Mouse (Mus musculus) neural tube, embryonic 11.5 days (tissue): ENCODE data around the gene B3galnt2. TPM values are rescaled to one million over a fixed set of nuclear protein-coding genes. Genes with fewer than 3 reads are reported as not detected.
"Not testable (repeated sequence)": the region's sequence is repeated elsewhere in the genome, so short reads cannot be mapped to it uniquely, and the experiment has no call there.

Experiments
- ATAC-seq: fragments of 200-750 bp; cut with Nextera tagmentation; 2 replicates; pipeline ENCODE4 v1.8.0; 2017; ENCODE audit warnings: moderate number of reproducible peaks, mild to moderate bottlenecking, moderate TSS enrichment, moderate library complexity; ENCODE audit not compliant: insufficient read depth, low FRiP score, low TSS enrichment
- DNase-seq: peaks from one replicate; pipeline ENCODE4 v3.0.0-alpha.2; 2015; ENCODE audit warnings: low spot score
- H3K27ac ChIP-seq: fragments of 300-500 bp; sonication (generic); 2 replicates; pipeline ENCODE4 v1.5.1; 2014; ENCODE audit warnings: low read depth, mild to moderate bottlenecking, low read length
- H3K27me3 ChIP-seq: fragments of 300-500 bp; sonication (generic); 2 replicates; pipeline ENCODE4 v1.6.1; 2014; ENCODE audit warnings: mild to moderate bottlenecking, low read length, mixed read lengths; ENCODE audit not compliant: control insufficient read depth, insufficient read depth
- H3K36me3 ChIP-seq: fragments of 300-500 bp; sonication (generic); 2 replicates; pipeline ENCODE4 v1.6.1; 2014; ENCODE audit warnings: mild to moderate bottlenecking, low read length, moderate library complexity, mixed read lengths; ENCODE audit not compliant: control insufficient read depth, insufficient read depth
- H3K4me1 ChIP-seq: fragments of 300-500 bp; sonication (generic); 2 replicates; pipeline ENCODE4 v1.6.1; 2014; ENCODE audit warnings: low read length, mixed read lengths; ENCODE audit not compliant: control insufficient read depth, insufficient read depth
- H3K4me2 ChIP-seq: fragments of 300-500 bp; sonication (generic); 2 replicates; pipeline ENCODE4 v1.6.1; 2014; ENCODE audit warnings: low read depth, mild to moderate bottlenecking, moderate library complexity
- H3K4me3 ChIP-seq: fragments of 300-500 bp; sonication (generic); 2 replicates; pipeline ENCODE4 v1.5.1; 2014; ENCODE audit warnings: low read depth, low read length
- H3K9ac ChIP-seq: fragments of 300-500 bp; sonication (generic); 2 replicates; pipeline ENCODE4 v1.6.1; 2014; ENCODE audit warnings: mild to moderate bottlenecking, low read length
- H3K9me3 ChIP-seq: fragments of 300-500 bp; sonication (generic); 2 replicates; pipeline ENCODE4 v1.6.1; 2016; ENCODE audit warnings: low read length; ENCODE audit not compliant: control insufficient read depth
- WGBS: fragments of 180-500 bp; shearing (Covaris S2); extraction: QIAGEN DNeasy Blood & Tissue Kit; methylation state at CpG from one replicate; pipeline ENCODE4 v1.1.7; 2014; 5-methylcytosine and 5-hydroxymethylcytosine counted together
- polyA plus RNA-seq: library from polyadenylated mRNA; unstranded; fragments of >200 nt; fragmentation: Nextera tagmentation; extraction: Ambion mirVana; gene quantifications from 2 replicates; pipeline ENCODE4 v1.2.1, GENCODE M21; 2014

B3galnt2 gene
- polyA plus RNA-seq, 1 experiment from 2014 or later: 38.1 TPM

DNA sequence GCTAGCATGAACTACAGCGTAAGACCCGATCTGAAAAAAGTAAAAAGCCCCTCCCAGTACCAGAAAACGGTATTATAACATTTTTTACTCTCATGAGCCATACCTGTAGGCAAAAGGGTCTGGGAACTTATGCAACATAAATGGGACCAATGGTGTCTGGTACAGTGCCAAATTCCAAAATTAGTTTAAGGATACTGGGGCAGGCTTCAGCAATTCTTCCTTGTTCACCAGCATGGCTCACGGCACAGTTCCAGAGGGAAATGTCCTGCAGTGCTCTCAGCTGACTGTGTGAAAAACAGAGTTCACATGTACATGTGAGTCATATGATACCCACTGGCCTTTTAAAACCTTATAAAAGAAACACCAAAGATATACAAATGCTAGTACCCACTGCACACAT, 60.3 kb downstream of the B3galnt2 start:
- Histone ChIP-seq H3K4me1 (no peaks in the 10 kb centered on the region), H3K4me2 (no peak overlapping the region), H3K27ac (no peak overlapping the region), H3K4me3 (no peak overlapping the region), H3K9ac (no peak overlapping the region), H3K9me3 (no peaks in the 10 kb centered on the region), H3K36me3 (no peaks in the 10 kb centered on the region; the same call in 1 of the 2 replicates), H3K27me3 (no peaks in the 10 kb centered on the region)
- 93% methylated on average over 4 of the region's 4 CpGs for WGBS
- DNase-seq: no peak
- ATAC-seq: no peak

DNA sequence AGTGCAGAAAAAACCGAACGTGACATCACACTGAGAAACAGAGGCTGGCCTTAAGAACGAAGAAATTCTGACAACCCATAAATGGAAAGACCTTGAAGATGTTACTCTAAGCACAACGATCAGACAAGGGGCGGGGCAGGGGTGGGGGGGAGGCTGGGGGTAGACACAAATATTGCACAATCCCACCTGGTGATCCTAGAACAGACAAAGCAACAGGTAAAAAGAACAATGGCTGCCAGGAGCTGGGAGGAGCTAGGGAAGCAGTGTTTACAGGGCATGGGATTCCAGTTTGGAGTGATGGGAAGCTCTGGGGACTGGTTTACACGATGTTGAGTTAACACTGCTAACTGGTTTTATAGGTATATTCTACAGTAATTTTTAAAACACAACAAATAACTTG, 61.3 kb downstream of the B3galnt2 start:
- no peak for ATAC-seq

DNA sequence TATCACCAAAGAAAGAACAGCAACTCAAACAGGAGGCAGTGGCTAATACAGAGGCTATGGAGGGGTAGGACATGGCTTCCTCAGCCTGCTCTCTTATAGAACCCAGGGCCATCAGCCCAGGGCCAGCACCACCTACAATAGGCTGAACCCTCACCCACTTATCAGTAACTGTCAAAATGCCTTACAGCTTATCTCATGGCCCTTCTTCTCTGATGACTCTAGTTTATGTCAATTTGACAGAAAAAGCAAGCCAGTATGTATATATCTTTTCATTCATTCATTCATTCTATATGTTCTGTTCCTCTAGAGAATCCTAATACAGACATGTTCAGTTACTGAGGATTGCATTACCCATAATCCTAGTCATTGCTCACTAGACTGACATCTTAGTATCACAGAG, 64.0 kb downstream of the B3galnt2 start:
- H3K4me1 ChIP-seq: no peaks in the 10 kb centered on the region
- DNase-seq (no peak), ATAC-seq (no peak)
- H3K4me3 ChIP-seq: no peak overlapping the region
- H3K36me3 ChIP-seq: no peaks in the 10 kb centered on the region; the same call in 1 of the 2 replicates
- H3K9ac ChIP-seq: no peak overlapping the region
- no peak overlapping the region for H3K27ac ChIP-seq
- no peak overlapping the region for H3K4me2 ChIP-seq
- no peaks in the 10 kb centered on the region for H3K27me3 ChIP-seq
- H3K9me3 ChIP-seq: no peaks in the 10 kb centered on the region

More for the DNA sequence above, 61.3 kb downstream of the B3galnt2 start:
- H3K4me2 ChIP-seq: no peak overlapping the region
- no peaks in the 10 kb centered on the region for H3K9me3 ChIP-seq
- H3K9ac ChIP-seq: no peak overlapping the region
- no peak for DNase-seq
- H3K36me3 ChIP-seq: no peaks in the 10 kb centered on the region; the same call in 1 of the 2 replicates
- H3K27me3 ChIP-seq: no peaks in the 10 kb centered on the region
- 92% methylated on average over 6 of the region's 6 CpGs for WGBS
- no peaks in the 10 kb centered on the region for H3K4me1 ChIP-seq
- no peak overlapping the region for H3K27ac ChIP-seq
- H3K4me3 ChIP-seq: no peak overlapping the region

DNA sequence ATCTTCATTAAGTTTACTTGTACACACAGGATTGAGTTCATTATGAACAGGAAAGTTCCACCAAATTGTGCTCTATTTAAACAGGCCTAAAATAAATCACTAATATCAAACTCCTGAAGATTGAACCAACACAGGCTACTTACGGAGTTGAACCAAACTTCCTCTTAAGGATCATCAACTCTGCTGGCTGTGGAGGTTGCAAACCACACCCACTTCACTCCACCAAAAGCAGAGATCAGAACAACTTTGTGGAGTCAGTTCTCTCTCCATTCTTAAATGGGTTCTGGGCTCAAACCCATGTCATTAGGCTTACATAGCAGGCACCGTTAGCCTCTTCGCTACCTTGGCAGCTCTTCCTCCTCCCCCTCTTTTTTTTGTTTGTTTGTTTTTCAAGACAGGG, 64.6 kb downstream of the B3galnt2 start:
- Histone ChIP-seq H3K27me3 (no peaks in the 10 kb centered on the region), H3K9me3 (no peaks in the 10 kb centered on the region), H3K4me1 (no peaks in the 10 kb centered on the region), H3K36me3 (no peaks in the 10 kb centered on the region; the same call in 1 of the 2 replicates), H3K4me2 (no peak overlapping the region), H3K9ac (no peak overlapping the region), H3K27ac (no peak overlapping the region), H3K4me3 (no peak overlapping the region)
- WGBS: 98% methylated on average over 3 of the region's 3 CpGs
- ATAC-seq: no peak
- no peak for DNase-seq

DNA sequence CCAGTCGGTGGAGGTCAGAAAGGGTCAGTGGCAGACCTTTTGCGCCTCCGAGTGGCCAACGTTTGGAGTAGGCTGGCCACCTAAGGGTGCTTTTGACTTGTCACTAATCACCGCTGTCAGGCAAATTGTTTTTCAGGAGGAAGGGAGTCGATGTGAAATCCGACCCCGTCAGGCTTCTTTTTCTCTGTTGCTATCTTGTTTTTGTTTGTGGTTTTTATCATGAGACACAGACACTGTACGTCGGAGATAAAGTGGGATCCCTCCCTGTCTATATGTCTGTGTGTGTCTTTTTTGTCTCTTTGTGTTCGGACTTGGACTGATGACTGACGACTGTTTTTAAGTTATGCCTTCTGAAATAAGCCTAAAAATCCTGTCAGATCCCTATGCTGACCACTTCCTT, 67.1 kb downstream of the B3galnt2 start:
- not testable (repeated sequence) for H3K4me3 ChIP-seq, H3K27me3 ChIP-seq, H3K4me1 ChIP-seq, H3K36me3 ChIP-seq, H3K27ac ChIP-seq, H3K9me3 ChIP-seq, DNase-seq, H3K9ac ChIP-seq, H3K4me2 ChIP-seq, ATAC-seq
- 84% methylated on average over 8 of the region's 12 CpGs for WGBS

DNA sequence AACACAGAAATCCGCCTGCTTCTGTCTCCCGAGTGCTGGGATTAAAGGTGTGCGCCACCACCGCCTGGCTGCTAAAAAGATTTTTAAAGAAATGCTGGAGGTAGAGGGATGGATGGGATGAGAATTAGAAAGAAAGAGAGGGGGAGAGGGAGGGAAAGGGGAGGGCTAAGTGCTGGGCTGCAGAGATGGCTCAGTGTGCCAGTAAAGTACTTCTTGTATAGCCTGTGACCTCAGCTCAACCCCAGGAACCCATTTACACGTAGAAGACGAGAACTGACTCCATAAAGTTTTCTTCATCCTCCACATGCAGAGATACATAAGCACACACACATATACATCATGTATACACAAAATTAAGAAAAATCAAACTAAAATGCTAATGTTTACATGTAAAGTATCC, 71.3 kb downstream of the B3galnt2 start:
- DNase-seq (no peak), ATAC-seq (no peak)
- Histone ChIP-seq H3K4me1 (no peaks in the 10 kb centered on the region), H3K9me3 (no peaks in the 10 kb centered on the region), H3K4me3 (no peak overlapping the region), H3K36me3 (no peaks in the 10 kb centered on the region; the same call in 1 of the 2 replicates), H3K27ac (no peak overlapping the region), H3K9ac (no peak overlapping the region), H3K27me3 (no peaks in the 10 kb centered on the region), H3K4me2 (no peak overlapping the region)
- 96% methylated on average over 6 of the region's 6 CpGs for WGBS

DNA sequence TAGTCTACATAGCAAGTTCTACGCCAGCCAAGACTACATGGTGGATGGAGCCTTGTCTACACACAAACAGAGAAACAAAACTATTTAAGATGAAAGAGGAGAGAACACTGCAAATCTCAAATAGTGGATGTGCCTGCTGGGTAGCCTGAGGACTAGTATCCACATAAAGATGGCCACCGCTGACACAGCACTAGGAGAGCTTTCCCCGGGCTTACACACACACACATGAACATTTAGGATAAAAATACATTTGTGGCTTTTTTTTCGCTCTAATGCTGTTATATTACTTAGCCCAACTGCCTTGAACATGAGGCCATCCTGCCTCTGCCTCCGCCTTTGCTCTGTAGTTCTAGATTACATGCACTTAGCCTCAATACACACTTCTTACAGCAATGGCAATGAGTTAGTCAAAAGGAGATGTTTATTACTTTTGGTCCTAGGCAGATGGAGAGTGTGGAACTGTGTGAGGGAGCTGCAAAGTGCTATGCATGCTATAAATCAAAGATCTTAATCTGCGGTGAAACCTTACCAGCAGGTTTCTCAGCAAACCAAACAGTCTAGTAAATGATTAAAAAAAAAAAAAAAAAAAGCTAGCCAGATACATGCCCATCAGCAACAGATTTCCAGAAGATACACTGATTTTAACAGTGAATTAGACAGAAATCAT, 72.0 kb downstream of the B3galnt2 start:
- H3K9ac ChIP-seq: no peak overlapping the region
- no peaks in the 10 kb centered on the region for H3K9me3 ChIP-seq
- H3K4me2 ChIP-seq: no peak overlapping the region
- no peak overlapping the region for H3K4me3 ChIP-seq
- no peaks in the 10 kb centered on the region for H3K27me3 ChIP-seq
- H3K27ac ChIP-seq: no peak overlapping the region
- H3K36me3 ChIP-seq: no peaks in the 10 kb centered on the region; the same call in 1 of the 2 replicates
- 96% methylated on average over 6 of the region's 6 CpGs for WGBS
- ATAC-seq: no peak
- no peaks in the 10 kb centered on the region for H3K4me1 ChIP-seq
- DNase-seq: no peak

DNA sequence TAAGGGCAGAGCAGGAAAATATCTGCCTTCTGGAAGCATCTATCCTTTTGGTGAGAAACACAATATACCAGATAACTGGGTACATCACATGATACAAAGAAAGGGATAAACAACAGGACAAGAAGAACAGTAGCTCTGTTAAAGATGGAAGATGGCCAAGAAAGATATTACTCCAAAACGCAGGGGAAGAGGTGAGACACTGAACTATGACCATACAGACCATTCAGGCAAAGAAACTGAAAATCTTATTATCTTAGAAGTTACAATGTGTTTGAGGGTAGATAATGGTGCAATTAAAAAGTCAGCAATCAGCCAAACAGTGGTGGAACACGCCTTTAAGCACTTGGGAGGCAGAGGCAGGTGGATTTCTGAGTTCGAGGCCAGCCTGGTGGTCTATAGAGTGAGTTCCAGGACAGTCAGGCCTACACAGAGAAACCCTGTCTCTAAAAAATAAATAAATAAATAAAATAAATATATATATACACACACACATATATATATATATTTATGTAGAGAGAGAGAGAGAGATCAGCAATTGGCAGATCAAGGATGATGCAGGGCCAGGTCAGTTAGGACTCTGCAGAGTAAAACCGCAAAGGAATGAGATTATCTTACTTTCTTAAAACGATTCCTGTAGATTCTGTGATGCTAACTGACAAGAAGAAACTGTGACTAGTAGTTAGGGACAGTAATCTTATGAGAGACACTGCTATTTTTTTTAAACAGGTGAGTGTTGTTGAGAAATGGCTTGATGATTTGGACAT, 79.2 kb downstream of the B3galnt2 start:
- no peak for ATAC-seq
- no peak overlapping the region for H3K4me2 ChIP-seq
- 92% methylated on average over 5 of the region's 5 CpGs for WGBS

DNA sequence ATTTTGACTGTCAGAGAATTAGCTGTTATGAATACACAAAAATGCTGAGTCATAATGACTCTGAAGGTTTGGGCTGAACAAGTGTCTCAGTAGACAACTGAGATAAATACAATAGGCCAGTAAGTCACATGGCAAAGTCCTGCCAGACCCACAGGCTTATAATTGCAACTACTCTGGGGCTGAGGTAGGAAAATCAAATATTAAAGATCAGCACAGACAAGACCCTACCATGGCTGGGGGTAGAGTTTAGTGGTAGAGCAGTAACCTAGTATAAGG, 79.7 kb downstream of the B3galnt2 start:
- Histone ChIP-seq H3K4me2 (no peak overlapping the region), H3K27ac (no peak overlapping the region), H3K36me3 (no peaks in the 10 kb centered on the region), H3K27me3 (no peaks in the 10 kb centered on the region), H3K4me1 (no peaks in the 10 kb centered on the region), H3K9ac (no peak overlapping the region), H3K4me3 (no peak overlapping the region), H3K9me3 (no peaks in the 10 kb centered on the region)
- DNase-seq (no peak), ATAC-seq (no peak)

More for the DNA sequence above, 79.2 kb downstream of the B3galnt2 start:
- H3K36me3 ChIP-seq: no peaks in the 10 kb centered on the region
- H3K4me1 ChIP-seq: no peaks in the 10 kb centered on the region
- no peaks in the 10 kb centered on the region for H3K27me3 ChIP-seq
- H3K4me3 ChIP-seq: no peak overlapping the region
- no peak for DNase-seq
- H3K27ac ChIP-seq: no peak overlapping the region
- H3K9ac ChIP-seq: no peak overlapping the region
- no peaks in the 10 kb centered on the region for H3K9me3 ChIP-seq
